Mouse (Mus musculus) bone marrow, adult 2 months (tissue): ENCODE results near the gene Klhl25.
"Not testable (repeated sequence)": the region's sequence is repeated elsewhere in the genome, so short reads cannot be mapped to it uniquely, and the experiment has no call there.

ENCODE experiments used
- CTCF ChIP-seq: fragments of 200-500 bp; IDR thresholded peaks from 2 replicates; pipeline ENCODE4 v1.5.1; 2011; ENCODE audit warnings: low read length, control low read depth; ENCODE audit not compliant: control insufficient read depth, insufficient read depth
- POLR2A ChIP-seq: fragments of 200-500 bp; IDR thresholded peaks from 2 replicates; pipeline ENCODE4 v1.6.1; 2011; ENCODE audit warnings: low read depth, mild to moderate bottlenecking, control low read depth, low read length, borderline replicate concordance; ENCODE audit not compliant: control insufficient read depth

- TF ChIP-seq CTCF, POLR2A: not testable (repeated sequence)
These were observed 71.6 kb downstream of the Klhl25 start for GRCm38 (mm10) chr7:75919745-75920144.
